Mouse (Mus musculus) heart, embryonic 12.5 days (tissue): ENCODE measurements at regions not wholly inside any gene's neighbourhood (a gene's known extent, or its start where the extent isn't known, plus 50 kb on each side); places are given as distances from the start of the nearest gene placed in this dataset.
A peak's percentile ranks its signal among the peaks of the same experiment; 100 is the strongest.

ENCODE experiments used
- ATAC-seq: fragments of 200-750 bp; cut with Nextera tagmentation; 2 replicates; pipeline ENCODE4 v1.8.0; 2017; ENCODE audit warnings: moderate TSS enrichment, moderate library complexity; ENCODE audit not compliant: insufficient number of reproducible peaks, low FRiP score
- H3K27ac ChIP-seq: fragments of 300-500 bp; sonication (generic); 2 replicates; pipeline ENCODE4 v1.5.1; 2016; ENCODE audit warnings: mild to moderate bottlenecking, moderate library complexity; ENCODE audit not compliant: poor library complexity, severe bottlenecking
- H3K27me3 ChIP-seq: fragments of 300-500 bp; sonication (generic); replicated peaks from 2 replicates; pipeline ENCODE4 v1.6.1; 2016; ENCODE audit warnings: mild to moderate bottlenecking, moderate library complexity
- H3K36me3 ChIP-seq: fragments of 300-500 bp; sonication (generic); 2 replicates; pipeline ENCODE4 v1.6.1; 2016; ENCODE audit warnings: mild to moderate bottlenecking, moderate library complexity
- H3K4me1 ChIP-seq: fragments of 300-500 bp; sonication (generic); replicated peaks from 2 replicates; pipeline ENCODE4 v1.6.1; 2016; ENCODE audit warnings: mild to moderate bottlenecking
- H3K4me2 ChIP-seq: fragments of 300-500 bp; sonication (generic); 2 replicates; pipeline ENCODE4 v1.6.1; 2016; ENCODE audit warnings: mild to moderate bottlenecking, moderate library complexity
- H3K4me3 ChIP-seq: fragments of 300-500 bp; sonication (generic); 2 replicates; pipeline ENCODE4 v1.5.1; 2016; ENCODE audit warnings: mild to moderate bottlenecking
- H3K9ac ChIP-seq: fragments of 300-500 bp; sonication (generic); 2 replicates; pipeline ENCODE4 v1.6.1; 2016; ENCODE audit warnings: mild to moderate bottlenecking, moderate library complexity
- H3K9me3 ChIP-seq: fragments of 300-500 bp; sonication (generic); replicated peaks from 2 replicates; pipeline ENCODE4 v1.6.1; 2016; ENCODE audit warnings: mild to moderate bottlenecking, moderate library complexity
- WGBS: fragments of 180-500 bp; shearing (Covaris S2); methylation state at CpG from one replicate; pipeline ENCODE4 v1.1.7; 2016; 5-methylcytosine and 5-hydroxymethylcytosine counted together

DNA sequence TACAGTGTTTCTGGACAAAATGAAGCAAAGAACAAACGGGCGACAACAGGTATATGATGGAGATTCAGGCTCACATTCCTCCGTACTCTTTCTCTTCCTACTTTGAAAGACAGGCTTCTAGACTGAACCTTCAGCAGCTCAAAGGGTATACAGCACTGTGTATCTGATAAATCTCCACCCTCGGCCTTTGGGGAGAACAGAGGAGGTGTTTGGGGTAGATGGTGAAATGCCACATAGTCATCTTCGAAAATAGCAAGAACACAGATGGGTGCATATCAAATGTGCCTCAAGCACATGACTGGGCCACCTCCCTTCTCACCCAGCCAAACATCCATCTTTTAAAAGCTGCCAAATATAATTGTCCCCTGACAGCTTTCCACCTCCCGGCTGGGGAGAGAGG is 184.8 kb upstream of the Ercc4 start:
- 85% methylated on average over 6 of the region's 6 CpGs for WGBS
- no peak for ATAC-seq
- Histone ChIP-seq H3K36me3 (no peaks in the 10 kb centered on the region), H3K4me2 (no peak overlapping the region), H3K9ac (no peak overlapping the region), H3K27me3 (no peaks in the 10 kb centered on the region), H3K4me3 (no peak overlapping the region), H3K27ac (no peak overlapping the region), H3K9me3 (no peaks in the 10 kb centered on the region), H3K4me1 (no peaks in the 10 kb centered on the region)

DNA sequence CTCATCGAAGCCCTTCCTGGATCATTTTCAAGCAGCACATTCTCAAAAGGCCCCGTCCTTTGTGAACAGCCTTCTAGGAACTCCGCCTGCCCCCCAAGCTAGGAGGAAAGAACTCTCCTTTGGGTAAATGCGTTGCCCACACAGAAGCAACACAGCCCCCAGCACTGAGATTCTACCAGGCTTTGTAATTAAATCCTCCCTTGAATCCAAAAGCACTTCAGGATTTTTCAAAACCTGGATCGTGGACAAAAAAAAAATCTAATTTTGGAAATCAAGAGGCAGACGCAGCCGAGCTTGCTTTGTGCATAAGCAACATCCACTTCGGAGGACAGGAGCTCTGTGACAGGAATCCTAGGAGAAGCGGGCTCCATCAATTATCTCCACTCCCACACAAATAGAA is 183.6 kb upstream of the Ercc4 start:
- H3K9ac ChIP-seq, result no peak overlapping the region
- H3K27me3 ChIP-seq, result no peaks in the 10 kb centered on the region
- H3K4me1 ChIP-seq, result no peaks in the 10 kb centered on the region
- no peak for ATAC-seq
- no peak overlapping the region for H3K27ac ChIP-seq
- H3K4me3 ChIP-seq, result no peak overlapping the region
- no peaks in the 10 kb centered on the region for H3K36me3 ChIP-seq
- no peak overlapping the region for H3K4me2 ChIP-seq
- WGBS, result 78% methylated on average over 9 of the region's 9 CpGs
- H3K9me3 ChIP-seq, result no peaks in the 10 kb centered on the region

DNA sequence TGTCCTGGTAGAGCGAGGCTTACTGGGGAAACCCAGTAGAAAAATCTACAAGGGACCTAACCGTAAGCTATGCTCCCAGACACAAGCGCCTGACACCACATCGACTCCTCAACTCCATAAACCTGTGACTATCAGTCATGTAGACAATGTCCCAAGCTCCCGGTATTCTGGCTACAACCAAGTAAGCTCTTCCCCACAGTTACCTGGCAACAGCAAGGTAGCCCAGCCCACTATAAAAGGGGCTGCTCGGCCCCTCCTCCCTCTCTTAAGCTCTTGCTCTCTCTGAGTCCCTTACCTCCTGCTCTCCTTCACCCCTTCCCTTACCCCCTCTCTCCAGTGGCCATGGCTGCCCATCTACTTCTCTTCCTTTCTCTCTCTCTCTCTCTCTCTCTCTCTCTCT is 178.4 kb upstream of the Ercc4 start:
- no peaks in the 10 kb centered on the region for H3K4me1 ChIP-seq
- H3K9ac ChIP-seq, result no peak overlapping the region
- no peak for ATAC-seq
- H3K4me2 ChIP-seq, result no peak overlapping the region
- no peak overlapping the region for H3K4me3 ChIP-seq
- H3K27ac ChIP-seq, result no peak overlapping the region
- H3K9me3 ChIP-seq, result no peaks in the 10 kb centered on the region
- H3K36me3 ChIP-seq, result no peaks in the 10 kb centered on the region
- no peaks in the 10 kb centered on the region for H3K27me3 ChIP-seq
- 78% methylated on average over 6 of the region's 6 CpGs for WGBS

DNA sequence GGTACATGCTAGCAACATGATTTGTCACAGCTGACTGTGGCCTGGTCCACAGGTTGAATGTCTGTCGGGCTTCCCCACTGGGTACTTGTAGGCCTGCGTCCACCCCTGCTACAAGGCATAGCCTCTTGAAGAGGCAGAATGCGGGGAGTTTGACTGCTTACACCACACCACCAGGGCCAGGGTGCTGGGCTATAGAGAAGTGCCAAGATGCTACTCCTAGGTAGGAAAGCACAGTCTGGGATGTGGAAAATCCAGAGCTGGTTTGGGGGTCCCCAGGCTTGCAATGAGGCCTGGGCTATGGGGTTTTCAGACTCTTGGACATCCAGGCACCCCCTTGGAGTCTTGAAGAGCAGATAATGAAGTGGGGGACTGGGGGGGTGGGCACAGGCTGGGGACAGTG is 176.5 kb upstream of the Ercc4 start:
- Histone ChIP-seq H3K4me1 (no peaks in the 10 kb centered on the region), H3K27ac (no peak overlapping the region), H3K36me3 (no peaks in the 10 kb centered on the region), H3K4me3 (no peak overlapping the region), H3K27me3 (no peaks in the 10 kb centered on the region), H3K9me3 (no peaks in the 10 kb centered on the region), H3K9ac (no peak overlapping the region), H3K4me2 (no peak overlapping the region)
- WGBS, result 84% methylated on average over 3 of the region's 3 CpGs
- no peak for ATAC-seq

DNA sequence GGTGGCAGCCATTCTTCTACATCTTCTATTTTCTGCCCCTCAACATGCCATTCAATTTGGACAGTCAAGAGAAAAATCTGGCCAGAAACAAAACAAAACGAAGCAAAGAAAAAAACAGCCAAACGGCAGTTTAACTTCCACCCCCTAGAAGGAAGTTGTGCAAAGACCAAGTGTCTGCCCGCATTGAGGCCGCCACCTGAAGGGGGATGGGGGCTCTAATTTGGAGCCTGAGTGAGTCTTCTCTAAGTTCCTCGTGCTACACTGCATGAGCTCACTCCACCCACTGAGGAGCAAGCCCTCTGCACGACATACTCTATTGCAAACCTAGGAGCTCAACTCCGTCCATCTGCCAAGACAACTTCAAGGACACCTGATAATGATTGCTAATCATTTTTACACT is 174.9 kb upstream of the Ercc4 start:
- H3K9ac ChIP-seq, result no peak overlapping the region
- no peaks in the 10 kb centered on the region for H3K27me3 ChIP-seq
- H3K4me3 ChIP-seq, result no peak overlapping the region
- 60% methylated on average over 7 of the region's 7 CpGs for WGBS
- ATAC-seq, result no peak
- no peak overlapping the region for H3K4me2 ChIP-seq
- H3K9me3 ChIP-seq, result 0 out of 2 replicates have a peak, but pooled peaks cover 3% of the 10 kb centered on the region
- H3K4me1 ChIP-seq, result no peaks in the 10 kb centered on the region
- no peaks in the 10 kb centered on the region for H3K36me3 ChIP-seq
- no peak overlapping the region for H3K27ac ChIP-seq

DNA sequence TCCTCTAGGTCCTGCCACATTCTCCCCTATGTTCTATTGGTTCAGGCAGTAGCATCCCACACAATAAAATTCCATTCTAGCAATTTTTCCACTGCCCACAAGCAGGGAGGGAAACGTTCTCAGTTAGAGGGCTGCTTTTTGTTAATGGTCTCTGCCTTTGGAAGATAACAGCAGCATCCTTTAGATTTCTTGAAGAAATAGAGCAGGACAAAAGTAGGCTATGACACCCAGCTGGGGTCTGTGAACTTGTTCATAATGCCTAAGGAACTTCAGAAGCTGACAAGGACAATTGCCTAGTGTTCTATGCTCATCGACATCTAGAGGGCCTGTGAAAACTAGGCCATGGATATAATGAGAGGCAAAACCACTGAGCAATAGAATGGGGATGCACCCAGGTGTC is 174.2 kb upstream of the Ercc4 start:
- Histone ChIP-seq H3K36me3 (no peaks in the 10 kb centered on the region), H3K4me1 (no peaks in the 10 kb centered on the region), H3K27me3 (no peaks in the 10 kb centered on the region), H3K4me2 (no peak overlapping the region), H3K9me3 (0 out of 2 replicates have a peak, but pooled peaks cover 3% of the 10 kb centered on the region), H3K9ac (no peak overlapping the region), H3K27ac (no peak overlapping the region), H3K4me3 (no peak overlapping the region)
- WGBS, result 62% methylated on average over 2 of the region's 2 CpGs
- no peak for ATAC-seq

DNA sequence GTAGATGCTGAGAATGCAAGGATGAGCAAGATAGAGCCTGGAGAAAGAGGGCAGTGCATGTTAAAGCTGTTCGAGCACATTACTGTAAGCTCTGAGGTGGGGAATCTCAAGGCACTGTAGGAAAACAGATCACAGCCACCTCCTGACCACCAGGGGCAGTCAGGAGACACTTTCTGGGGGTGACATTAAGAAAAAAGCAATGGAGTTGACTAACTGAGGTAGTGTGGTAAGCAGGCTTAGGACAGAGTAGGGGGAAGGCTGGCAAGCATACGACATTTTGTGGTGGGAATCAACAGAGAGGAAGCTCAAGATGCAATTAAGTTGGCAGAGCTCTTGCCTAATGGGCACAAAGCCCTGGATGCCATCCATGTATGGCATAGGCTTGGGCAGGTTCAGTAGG is 172.9 kb upstream of the Ercc4 start:
- no peak for ATAC-seq
- Histone ChIP-seq H3K27ac (no peak overlapping the region), H3K4me3 (no peak overlapping the region), H3K9me3 (0 out of 2 replicates have a peak, but pooled peaks cover 3% of the 10 kb centered on the region), H3K9ac (no peak overlapping the region), H3K27me3 (no peaks in the 10 kb centered on the region), H3K4me1 (no peaks in the 10 kb centered on the region), H3K4me2 (no peak overlapping the region), H3K36me3 (no peaks in the 10 kb centered on the region)
- WGBS, result 75% methylated on average over 2 of the region's 2 CpGs

DNA sequence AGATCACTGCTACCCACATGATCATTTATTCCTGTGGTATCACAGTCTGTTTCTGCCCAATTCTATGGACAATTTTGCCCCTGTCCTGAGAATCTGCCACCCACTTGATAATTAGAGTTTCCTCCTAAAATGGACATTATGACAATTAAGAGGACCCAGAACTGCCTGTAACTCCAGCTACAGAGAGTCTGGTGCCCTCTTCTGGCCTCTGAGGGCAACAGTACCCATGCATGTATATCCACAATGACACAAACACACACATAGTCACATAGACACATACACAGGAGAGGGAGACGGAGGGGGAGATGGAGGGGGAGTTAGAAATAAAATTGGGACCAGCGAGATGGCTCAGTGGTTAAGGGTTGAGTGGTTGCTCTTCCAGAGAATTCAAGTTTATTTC is 170.9 kb upstream of the Ercc4 start:
- no peak overlapping the region for H3K9ac ChIP-seq
- H3K4me3 ChIP-seq, result no peak overlapping the region
- H3K27ac ChIP-seq, result no peak overlapping the region
- no peak for ATAC-seq
- no peak overlapping the region for H3K4me2 ChIP-seq
- H3K27me3 ChIP-seq, result no peaks in the 10 kb centered on the region; the same call in 1 of the 2 replicates
- H3K36me3 ChIP-seq, result no peaks in the 10 kb centered on the region
- no peaks in the 10 kb centered on the region for H3K4me1 ChIP-seq
- 69% methylated on average over 2 of the region's 2 CpGs for WGBS
- H3K9me3 ChIP-seq, result 0 out of 2 replicates have a peak, but pooled peaks cover 3% of the 10 kb centered on the region

DNA sequence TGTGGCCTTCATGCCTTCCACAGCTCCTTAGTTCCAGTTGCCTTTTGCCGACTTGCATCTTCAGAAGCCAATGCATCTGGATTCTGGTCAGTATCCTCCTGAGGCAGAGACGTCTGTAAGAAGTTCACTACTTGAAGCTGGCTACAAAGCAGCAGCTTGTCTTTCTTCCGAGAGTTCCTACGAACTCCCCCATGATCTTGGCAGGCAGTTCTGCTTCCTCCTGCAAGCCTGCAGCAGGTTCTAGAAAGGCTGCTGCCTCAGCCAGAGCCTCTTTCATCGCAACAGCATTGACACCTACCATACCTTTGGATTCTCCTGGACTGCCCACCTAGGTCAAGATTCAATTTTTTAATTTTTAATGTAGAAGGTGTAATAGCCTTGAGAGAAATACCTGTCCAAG is 158.3 kb upstream of the Ercc4 start:
- Histone ChIP-seq H3K27ac (no peak overlapping the region), H3K4me3 (no peak overlapping the region), H3K36me3 (no peaks in the 10 kb centered on the region), H3K4me1 (no peaks in the 10 kb centered on the region), H3K4me2 (no peak overlapping the region), H3K27me3 (peaks cover 9% of the 10 kb centered on the region; the same call in 1 of the 2 replicates), H3K9ac (no peak overlapping the region), H3K9me3 (no peaks in the 10 kb centered on the region)
- ATAC-seq, result no peak
- 77% methylated on average over 5 of the region's 5 CpGs for WGBS

DNA sequence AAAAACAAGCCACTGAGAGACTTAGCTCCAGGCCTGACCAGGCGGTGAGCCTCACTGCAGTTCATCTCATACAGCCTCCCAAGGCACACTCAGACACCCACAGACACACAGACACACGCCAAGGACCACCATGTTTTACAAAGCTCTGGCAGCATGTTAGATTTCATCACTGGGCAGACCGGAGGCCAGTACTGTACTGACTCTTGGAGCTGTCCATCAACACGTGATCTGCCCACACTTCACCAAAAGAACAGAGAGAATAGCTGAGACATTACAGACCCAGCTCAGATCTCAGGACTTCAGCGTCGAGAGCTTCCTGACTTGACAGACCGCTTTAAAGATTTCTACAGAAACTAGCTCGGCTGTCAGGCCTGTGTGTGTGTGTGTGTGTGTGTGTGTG is 155.5 kb upstream of the Ercc4 start:
- Histone ChIP-seq H3K4me1 (no peaks in the 10 kb centered on the region), H3K4me2 (no peak overlapping the region), H3K9ac (no peak overlapping the region), H3K36me3 (no peaks in the 10 kb centered on the region), H3K27me3 (peaks cover 9% of the 10 kb centered on the region; the same call in 1 of the 2 replicates), H3K27ac (no peak overlapping the region), H3K4me3 (no peak overlapping the region), H3K9me3 (no peaks in the 10 kb centered on the region)
- WGBS, result 25% methylated on average over 8 of the region's 8 CpGs
- peak; percentile 64; the same call in 1 of the 2 replicates for ATAC-seq

DNA sequence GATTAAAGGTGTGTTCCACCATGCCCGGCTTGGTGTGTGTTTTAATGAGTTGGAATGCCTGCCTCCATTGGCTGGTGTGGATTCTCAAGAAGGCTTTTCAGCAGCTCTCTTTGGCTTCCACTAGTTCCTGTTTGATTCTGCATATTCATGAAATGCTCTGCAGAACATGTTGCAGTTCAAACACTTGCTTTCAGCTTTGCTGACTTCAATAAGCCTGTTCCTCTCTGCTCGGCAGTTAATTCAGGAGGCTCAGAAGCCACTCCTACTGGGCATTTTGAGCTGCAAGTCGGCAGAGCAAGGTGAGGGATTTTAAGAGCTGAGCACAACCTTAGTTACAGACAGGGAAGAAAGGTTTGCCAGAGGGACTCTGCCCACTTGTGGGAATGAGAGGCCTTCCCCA is 153.1 kb upstream of the Ercc4 start:
- H3K27ac ChIP-seq, result no peak overlapping the region
- no peak overlapping the region for H3K9ac ChIP-seq
- no peaks in the 10 kb centered on the region for H3K36me3 ChIP-seq
- H3K4me2 ChIP-seq, result no peak overlapping the region
- H3K4me3 ChIP-seq, result no peak overlapping the region
- no peaks in the 10 kb centered on the region for H3K9me3 ChIP-seq
- H3K4me1 ChIP-seq, result no peaks in the 10 kb centered on the region
- peaks cover 4% of the 10 kb centered on the region; the same call in 1 of the 2 replicates for H3K27me3 ChIP-seq
- WGBS, result 70% methylated on average over 3 of the region's 3 CpGs
- ATAC-seq, result no peak

DNA sequence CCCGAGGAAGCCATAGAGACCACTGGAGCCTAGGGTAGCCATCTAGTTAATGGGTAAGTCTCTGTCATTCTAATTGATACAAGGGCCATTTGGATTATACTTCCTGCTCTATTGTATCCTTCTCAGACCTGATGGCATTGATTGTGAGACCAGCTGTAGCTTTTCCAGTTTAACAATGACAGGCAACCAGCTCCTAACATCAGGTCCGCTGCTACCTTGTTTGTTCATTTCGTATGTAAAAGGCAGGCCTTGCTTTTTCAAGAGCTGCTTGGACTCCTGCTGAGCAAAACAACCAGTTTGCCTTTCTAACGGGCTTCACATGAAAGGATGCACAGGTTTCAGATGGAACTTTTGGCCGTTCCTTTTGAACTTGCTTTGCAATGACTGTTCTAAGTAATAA is 148.6 kb upstream of the Ercc4 start:
- H3K4me2 ChIP-seq, result no peak overlapping the region
- no peak overlapping the region for H3K27ac ChIP-seq
- peaks cover 3% of the 10 kb centered on the region; the same call in 1 of the 2 replicates for H3K27me3 ChIP-seq
- no peaks in the 10 kb centered on the region for H3K36me3 ChIP-seq
- no peak overlapping the region for H3K4me3 ChIP-seq
- no peak for ATAC-seq
- H3K9ac ChIP-seq, result no peak overlapping the region
- H3K4me1 ChIP-seq, result no peaks in the 10 kb centered on the region
- 73% methylated on average over 5 of the region's 5 CpGs for WGBS
- no peaks in the 10 kb centered on the region for H3K9me3 ChIP-seq
